Mouse (Mus musculus) lung, postnatal 0 days (tissue): ENCODE data around the gene Gas2l3.

Experiments used
- CTCF ChIP-seq: IDR thresholded peaks from 2 replicates; pipeline ENCODE4 v1.5.1; 2016; ENCODE audit warnings: antibody characterized with exemption, mild to moderate bottlenecking
- EP300 ChIP-seq: IDR thresholded peaks from 2 replicates; pipeline ENCODE4 v1.6.1; 2016; ENCODE audit warnings: antibody characterized with exemption, mild to moderate bottlenecking, control low read depth

- TF ChIP-seq EP300 (no peak), CTCF (no peak)
Measured at GRCm38 (mm10) chr10:89491321-89491720, 47.6 kb upstream of the Gas2l3 start.
